Mouse (Mus musculus): ENCODE data around the gene Meis1. TPM values are rescaled to one million over a fixed set of nuclear protein-coding genes. Genes with fewer than 3 reads are reported as not detected.

Gene Meis1
- polyA plus RNA-seq, 1 experiment from 2014 or later = 36.1 TPM

GRCm38 (mm10) chr11:18879456-18879818 lies 139.3 kb downstream of the Meis1 start:
- H3K4me3 ChIP-seq = peak overlapping the region; percentile 57
- no peaks in the 10 kb centered on the region for H3K9me3 ChIP-seq
- no peak for DNase-seq (ENCODE audit: extremely low spot score, low spot score)
- WGBS = 0% methylated on average over 1 of the region's 1 CpGs
- H3K4me1 ChIP-seq = peaks cover 97% of the 10 kb centered on the region
- H3K27ac ChIP-seq = peak overlapping the region; percentile 91
- H3K27me3 ChIP-seq (ENCODE audit: poor library complexity, severe bottlenecking) = peaks cover 67% of the 10 kb centered on the region
- no peaks in the 10 kb centered on the region for H3K36me3 ChIP-seq (replicated peaks)

DNA sequence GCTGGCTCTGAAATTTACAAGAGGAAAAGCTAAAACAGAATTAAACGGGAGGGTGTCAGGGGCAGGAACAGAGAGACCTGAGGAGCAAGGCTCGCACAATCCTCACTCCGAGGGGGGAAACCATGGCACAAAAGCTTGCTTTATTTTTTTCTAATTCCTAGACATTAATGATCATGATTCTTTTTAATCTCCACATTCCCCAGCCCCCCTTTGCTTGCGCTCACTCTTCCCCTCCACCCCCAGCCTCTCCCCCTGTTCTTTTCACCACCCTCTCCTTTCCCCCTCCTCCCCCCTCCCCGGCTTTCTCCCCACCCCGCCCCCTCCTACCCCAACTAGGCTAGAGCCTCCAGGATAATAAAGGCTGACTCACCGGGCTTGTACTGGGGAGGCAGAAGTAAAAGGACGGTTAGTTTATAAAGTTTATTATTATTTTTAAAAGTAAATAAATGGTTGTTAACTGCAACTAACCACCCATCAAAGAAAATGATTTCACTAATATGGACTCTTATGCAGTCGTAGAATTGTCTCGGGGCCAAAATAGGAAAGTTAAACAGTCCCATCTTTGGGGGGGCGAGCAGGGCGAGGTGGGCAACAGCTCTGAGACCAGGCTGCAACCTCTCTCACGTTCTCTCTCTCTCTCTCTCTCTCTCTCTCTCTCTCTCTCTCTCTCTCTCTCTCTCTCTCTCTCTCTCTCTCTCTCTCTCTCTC lies 139.9 kb downstream of the Meis1 start:
- peak; percentile 50 for DNase-seq (ENCODE audit: extremely low spot score, low spot score)
- H3K36me3 ChIP-seq (replicated peaks) = no peaks in the 10 kb centered on the region
- H3K9me3 ChIP-seq = no peaks in the 10 kb centered on the region
- peaks cover 97% of the 10 kb centered on the region for H3K4me1 ChIP-seq
- peak overlapping the region; percentile 91 for H3K27ac ChIP-seq
- peaks cover 67% of the 10 kb centered on the region for H3K27me3 ChIP-seq (ENCODE audit: poor library complexity, severe bottlenecking)
- 0% methylated on average over 13 of the region's 13 CpGs for WGBS
- H3K4me3 ChIP-seq = peak overlapping the region; percentile 57

GRCm38 (mm10) chr11:18878016-18878415 lies 140.8 kb downstream of the Meis1 start:
- peak overlapping the region; percentile 57 for H3K4me3 ChIP-seq
- WGBS = 1% methylated on average over 18 of the region's 18 CpGs
- peak; percentile 78 for DNase-seq (ENCODE audit: extremely low spot score, low spot score)
- H3K36me3 ChIP-seq (replicated peaks) = no peaks in the 10 kb centered on the region
- H3K27ac ChIP-seq = peak overlapping the region; percentile 91
- H3K27me3 ChIP-seq (ENCODE audit: poor library complexity, severe bottlenecking) = peaks cover 71% of the 10 kb centered on the region
- H3K9me3 ChIP-seq = no peaks in the 10 kb centered on the region
- peaks cover 93% of the 10 kb centered on the region for H3K4me1 ChIP-seq

- Histone ChIP-seq H3K36me3 (replicated peaks) (no peaks in the 10 kb centered on the region), H3K4me3 (peak overlapping the region; percentile 57), H3K9me3 (no peaks in the 10 kb centered on the region), H3K27ac (peak overlapping the region; percentile 91), H3K4me1 (peaks cover 89% of the 10 kb centered on the region), H3K27me3 (ENCODE audit: poor library complexity, severe bottlenecking) (peaks cover 75% of the 10 kb centered on the region)
- DNase-seq (ENCODE audit: extremely low spot score, low spot score) = peak; percentile 84
- WGBS = under 1% methylated on average over 27 of the region's 27 CpGs
Observed at GRCm38 (mm10) chr11:18877626-18878011, 141.2 kb downstream of the Meis1 start.

DNA sequence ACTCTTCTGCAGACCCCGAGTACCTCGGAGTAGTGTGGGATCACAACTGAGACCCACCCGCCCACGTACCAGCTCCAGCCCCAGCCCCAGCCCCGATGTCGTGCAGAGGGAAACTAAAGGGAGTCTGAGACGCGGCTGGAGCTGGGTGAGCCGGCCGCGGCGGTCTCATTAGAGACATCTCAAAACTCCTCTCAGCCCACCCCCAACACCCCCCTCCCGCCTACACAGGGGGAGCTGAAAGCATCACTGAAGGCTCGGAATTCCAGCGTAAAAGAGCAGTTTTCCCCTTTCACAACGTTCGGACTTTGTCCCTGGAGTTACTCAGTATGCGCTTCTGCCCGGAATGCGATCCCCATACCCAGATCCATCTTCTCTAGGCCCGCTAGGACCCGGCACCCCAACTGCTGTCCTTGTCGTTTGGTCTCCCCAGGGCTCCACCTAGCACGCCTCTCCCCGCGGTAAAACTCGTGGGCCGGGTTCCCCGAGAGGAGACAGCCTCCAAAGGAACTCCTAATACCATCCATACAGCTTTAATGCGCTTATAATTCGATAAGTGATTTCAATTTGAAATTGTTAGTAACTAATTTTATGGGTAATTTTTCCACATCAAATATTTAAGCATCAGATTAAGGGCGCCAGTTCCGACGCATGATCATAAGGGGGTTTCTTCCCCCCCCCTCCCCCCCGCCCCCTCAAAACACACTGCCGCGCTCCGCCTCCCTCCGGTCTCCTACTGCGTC lies 141.7 kb downstream of the Meis1 start:
- Histone ChIP-seq H3K36me3 (replicated peaks) (no peaks in the 10 kb centered on the region), H3K27me3 (ENCODE audit: poor library complexity, severe bottlenecking) (peaks cover 76% of the 10 kb centered on the region), H3K4me1 (peaks cover 87% of the 10 kb centered on the region), H3K27ac (peak overlapping the region; percentile 91), H3K9me3 (no peaks in the 10 kb centered on the region), H3K4me3 (peak overlapping the region; percentile 57)
- peak; percentile 65 for DNase-seq (ENCODE audit: extremely low spot score, low spot score)
- WGBS = under 1% methylated on average over 39 of the region's 40 CpGs

DNA sequence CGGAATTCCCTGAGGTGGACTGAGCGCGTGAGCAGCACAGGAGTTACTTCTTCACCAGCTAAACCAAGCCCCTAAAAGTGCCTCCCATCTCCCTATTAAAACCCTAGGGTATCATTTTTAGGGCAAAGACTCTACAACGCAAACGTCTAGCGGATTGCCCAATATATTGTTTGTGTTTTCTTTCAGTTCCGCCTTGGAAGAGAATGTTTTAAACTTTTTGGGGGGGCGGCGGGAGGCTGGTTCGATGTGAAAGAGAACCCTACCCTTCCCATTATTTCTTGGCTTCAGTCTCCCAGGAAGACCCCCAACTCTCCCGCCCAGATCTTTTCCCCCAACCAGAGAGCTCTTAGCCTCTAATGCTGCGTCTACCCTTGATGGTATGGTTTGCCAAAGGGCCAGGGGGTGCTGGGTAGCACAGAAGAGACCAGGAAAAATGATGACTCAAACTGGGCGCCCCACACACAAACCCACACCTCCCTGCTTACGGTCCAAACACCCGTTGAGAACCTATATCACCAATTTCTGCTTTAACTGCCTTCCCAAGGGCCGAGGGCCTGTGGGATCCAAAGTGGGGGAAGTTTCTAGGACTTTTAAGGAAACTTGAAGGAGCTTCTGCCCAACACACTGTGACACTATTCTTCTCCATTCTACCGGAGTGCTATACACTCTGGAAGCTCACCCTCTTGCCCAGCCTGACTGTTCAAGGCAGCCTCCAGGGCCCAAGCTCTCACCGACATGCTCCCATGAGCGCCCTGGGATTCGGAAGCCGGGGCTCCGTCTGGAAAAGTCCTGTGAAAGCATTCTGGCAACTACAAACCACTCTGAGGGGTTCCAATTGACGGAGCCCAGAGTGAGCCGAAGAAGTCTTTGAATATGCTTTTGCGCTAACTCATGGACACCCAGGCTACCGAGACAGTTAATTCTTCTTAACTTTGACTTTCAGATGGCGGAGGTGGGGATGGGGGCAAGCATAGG lies 142.6 kb downstream of the Meis1 start:
- peak overlapping the region; percentile 91 for H3K27ac ChIP-seq
- DNase-seq (ENCODE audit: extremely low spot score, low spot score) = peak; percentile 56
- H3K27me3 ChIP-seq (ENCODE audit: poor library complexity, severe bottlenecking) = peaks cover 76% of the 10 kb centered on the region

DNA sequence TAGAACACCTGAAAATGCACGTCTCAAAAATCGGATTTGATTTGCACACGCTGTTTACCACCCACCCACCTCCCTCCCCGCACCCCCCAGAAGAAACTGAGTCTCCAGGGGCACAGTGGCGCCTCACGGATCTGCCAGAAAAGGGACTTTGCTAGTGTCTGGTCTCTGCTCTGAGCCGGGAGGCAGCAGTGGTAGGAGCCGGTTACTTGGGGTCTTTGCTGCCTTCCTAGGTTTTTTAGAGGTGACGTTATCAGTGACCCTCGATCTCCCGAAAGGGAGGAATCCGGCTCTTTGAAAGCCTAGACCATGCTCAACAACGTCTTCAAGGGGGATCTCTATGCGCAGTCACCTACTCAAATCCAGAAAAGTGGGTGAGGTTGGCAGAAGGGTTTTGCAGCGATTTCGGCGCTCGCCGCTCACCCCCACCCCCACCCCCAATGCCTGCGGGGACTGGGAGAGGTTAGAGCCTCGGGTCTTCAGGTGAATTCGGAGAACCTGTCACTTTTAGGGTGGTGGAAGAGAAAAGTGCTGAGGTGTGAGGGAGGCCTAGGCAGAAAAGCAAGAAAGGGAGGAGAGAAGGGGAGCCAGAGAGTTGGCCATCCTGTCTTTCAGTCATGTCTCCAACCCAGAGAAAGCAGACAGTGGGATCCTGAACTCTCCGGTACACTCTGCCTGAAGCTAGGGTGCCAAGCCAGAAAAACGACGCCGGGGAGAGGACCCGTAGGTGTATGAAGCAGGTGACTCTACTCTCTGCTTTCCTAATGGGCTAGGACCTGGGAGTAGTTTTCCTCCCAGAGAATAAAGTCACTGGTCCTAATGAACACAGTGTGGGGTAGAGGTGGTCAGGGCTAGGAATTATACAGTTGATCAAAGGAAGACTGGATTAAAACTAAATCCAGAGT lies 143.5 kb downstream of the Meis1 start:
- Histone ChIP-seq H3K27ac (peak overlapping the region; percentile 15; the same call in 1 of the 2 replicates), H3K27me3 (ENCODE audit: poor library complexity, severe bottlenecking) (peaks cover 76% of the 10 kb centered on the region), H3K4me1 (peaks cover 87% of the 10 kb centered on the region), H3K4me3 (peak overlapping the region; percentile 34), H3K9me3 (no peaks in the 10 kb centered on the region), H3K36me3 (replicated peaks) (no peaks in the 10 kb centered on the region)
- under 1% methylated on average over 27 of the region's 27 CpGs for WGBS
- peak; percentile 37 for DNase-seq (ENCODE audit: extremely low spot score, low spot score)

More for the DNA sequence above, 142.6 kb downstream of the Meis1 start:
- 2% methylated on average over 27 of the region's 27 CpGs for WGBS
- Histone ChIP-seq H3K4me3 (peak overlapping the region; percentile 57), H3K9me3 (no peaks in the 10 kb centered on the region), H3K4me1 (peaks cover 87% of the 10 kb centered on the region), H3K36me3 (replicated peaks) (no peaks in the 10 kb centered on the region)

GRCm38 (mm10) chr11:18874278-18875000 lies 144.3 kb downstream of the Meis1 start:
- peak overlapping the region; percentile 34 for H3K4me3 ChIP-seq

DNA sequence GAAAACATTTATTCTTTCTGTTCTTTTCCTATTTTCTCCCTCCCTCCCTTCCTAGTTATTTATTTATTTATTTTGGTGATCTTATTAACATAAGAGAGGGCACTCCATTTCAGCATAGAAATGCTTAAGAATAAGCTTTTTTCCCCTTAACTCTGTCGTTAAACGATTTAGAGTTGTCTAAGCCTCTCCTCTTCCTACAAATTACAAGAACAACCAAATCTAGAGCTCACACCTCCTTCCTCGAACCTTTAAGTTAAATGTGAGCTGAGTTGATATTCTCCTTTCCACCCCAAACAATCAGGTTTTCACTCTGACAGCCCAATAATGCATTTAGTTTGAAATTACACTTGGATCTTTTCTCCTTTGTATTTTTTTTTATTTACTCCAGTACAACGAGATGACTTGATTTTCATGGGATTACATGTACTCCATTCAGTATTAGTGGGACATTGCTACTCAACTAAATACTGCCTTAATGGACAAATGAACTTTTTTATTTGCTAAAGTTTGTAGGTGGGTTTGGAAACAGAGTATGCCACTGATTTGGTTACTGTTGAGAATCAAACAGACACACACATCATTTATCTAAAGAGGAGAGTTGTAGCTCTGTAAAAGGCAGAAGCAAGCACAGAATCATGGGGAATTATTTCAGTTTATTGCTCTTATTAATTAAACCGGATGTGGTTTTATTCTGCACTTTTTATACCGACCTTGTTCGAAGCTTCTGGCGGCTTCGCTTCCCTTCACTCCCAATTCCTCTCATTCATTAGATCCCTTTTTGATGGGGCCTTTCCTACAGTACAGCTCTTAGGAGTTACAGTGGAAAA lies 145.1 kb downstream of the Meis1 start:
- WGBS = under 1% methylated on average over 9 of the region's 9 CpGs
- 0 out of 2 replicates have a peak overlapping the region, but pooled peaks have one; percentile 34 for H3K4me3 ChIP-seq
- H3K4me1 ChIP-seq = peaks cover 75% of the 10 kb centered on the region
- no peak overlapping the region for H3K27ac ChIP-seq
- no peaks in the 10 kb centered on the region for H3K36me3 ChIP-seq (replicated peaks)
- H3K9me3 ChIP-seq = no peaks in the 10 kb centered on the region
- H3K27me3 ChIP-seq (ENCODE audit: poor library complexity, severe bottlenecking) = peaks cover 85% of the 10 kb centered on the region
- DNase-seq (ENCODE audit: extremely low spot score, low spot score) = no peak

More at GRCm38 (mm10) chr11:18874278-18875000, 144.3 kb downstream of the Meis1 start:
- no peak for DNase-seq (ENCODE audit: extremely low spot score, low spot score)
- Histone ChIP-seq H3K4me1 (peaks cover 83% of the 10 kb centered on the region), H3K36me3 (replicated peaks) (no peaks in the 10 kb centered on the region), H3K27ac (peak overlapping the region; percentile 15; the same call in 1 of the 2 replicates), H3K27me3 (ENCODE audit: poor library complexity, severe bottlenecking) (peaks cover 78% of the 10 kb centered on the region), H3K9me3 (no peaks in the 10 kb centered on the region)
- 0% methylated on average over 18 of the region's 18 CpGs for WGBS

DNA sequence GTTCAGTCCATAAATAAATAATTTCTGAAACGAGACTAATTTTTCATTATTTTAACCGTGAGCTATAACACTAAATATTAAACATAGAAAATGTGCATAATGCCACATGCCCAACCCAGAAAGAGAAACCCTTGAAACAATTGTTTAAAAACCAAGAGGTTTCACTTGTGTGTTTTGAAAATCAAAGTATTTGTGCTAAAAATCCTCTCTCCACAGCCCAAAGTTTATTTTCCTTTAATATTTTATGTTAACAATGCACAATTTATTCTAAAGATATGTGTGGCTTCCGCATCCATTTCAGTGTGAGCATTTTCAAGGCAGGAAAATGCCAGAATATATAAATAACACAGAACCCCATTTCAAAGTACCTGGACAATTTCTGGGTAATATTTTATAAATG lies 146.0 kb downstream of the Meis1 start:
- Histone ChIP-seq H3K27ac (no peak overlapping the region), H3K4me3 (no peak overlapping the region)
- 5% methylated on average over 3 of the region's 3 CpGs for WGBS

More for the DNA sequence above, 146.0 kb downstream of the Meis1 start:
- H3K36me3 ChIP-seq (replicated peaks) = no peaks in the 10 kb centered on the region
- no peaks in the 10 kb centered on the region for H3K9me3 ChIP-seq
- peaks cover 69% of the 10 kb centered on the region for H3K4me1 ChIP-seq
- DNase-seq (ENCODE audit: extremely low spot score, low spot score) = no peak
- peaks cover 94% of the 10 kb centered on the region for H3K27me3 ChIP-seq (ENCODE audit: poor library complexity, severe bottlenecking)

Measured in forebrain, embryonic 10.5 days (tissue).